Mouse (Mus musculus): ENCODE results near the gene Nr5a2.

DNA sequence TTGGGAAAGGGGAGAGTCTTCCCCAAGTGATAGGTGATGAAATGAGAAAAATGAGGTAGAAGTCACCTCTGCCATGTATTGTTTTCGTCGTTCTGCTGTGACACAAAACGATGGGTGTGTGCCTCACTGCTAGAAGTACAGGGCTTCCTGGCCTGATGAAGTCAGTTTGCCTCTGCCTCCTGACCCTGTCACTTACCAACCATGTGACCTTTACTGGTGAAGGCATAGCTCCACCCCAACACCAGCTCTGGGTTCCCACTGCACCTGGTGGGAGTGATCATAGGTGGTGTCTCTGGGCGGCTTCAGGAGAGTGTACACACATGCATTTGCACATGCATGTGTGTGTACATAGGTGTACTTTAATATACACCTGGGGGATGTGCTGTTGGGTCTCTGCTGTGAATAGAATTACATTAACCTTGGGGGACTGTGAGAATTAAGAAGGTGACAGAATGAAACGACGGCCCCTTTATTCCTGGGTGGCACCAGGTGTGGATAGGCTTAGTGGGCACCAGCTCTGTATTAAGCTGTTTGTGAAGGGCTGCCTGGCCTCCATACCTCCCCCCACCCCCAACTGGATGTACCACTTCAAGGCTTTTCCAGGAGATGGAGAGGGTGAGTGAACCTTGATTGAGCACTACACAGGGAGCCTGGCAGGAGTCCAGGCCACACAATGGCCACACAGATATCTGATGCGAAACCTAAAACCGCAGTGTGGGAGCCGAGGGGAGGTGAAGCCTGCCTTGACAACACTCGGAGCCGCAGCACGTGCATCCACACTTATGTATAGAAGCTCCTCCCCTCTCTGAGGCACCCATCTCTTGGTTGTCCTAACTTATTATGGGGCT lies 127.7 kb downstream of the Nr5a2 start:
- TF ChIP-seq POLR2A (IDR thresholded peaks at IDR 0.05; ENCODE audit: insufficient read depth, low read length) (no peak), EP300 (IDR thresholded peaks at IDR 0.05; ENCODE audit: insufficient read depth, low read depth, low read length) (no peak)
